Mouse (Mus musculus) induced T-regulatory cell, adult 2 months (primary cell): ENCODE results near the gene Rad51b.

Source experiments
- DNase-seq: peaks from one replicate; pipeline ENCODE4 v3.0.0-alpha.2; 2012; ENCODE audit warnings: low read depth

Rad51b gene

GRCm38 (mm10) chr12:79648812-79649700, 352.0 kb downstream of the Rad51b start:
- DNase-seq = no peak

GRCm38 (mm10) chr12:79649796-79650195, 352.7 kb downstream of the Rad51b start:
- DNase-seq = peak; percentile 67

- no peak for DNase-seq
These were observed 358.1 kb downstream of the Rad51b start for GRCm38 (mm10) chr12:79655138-79655537.

- no peak for DNase-seq
These were observed 361.8 kb downstream of the Rad51b start for GRCm38 (mm10) chr12:79658861-79659260.

- DNase-seq = no peak
These were observed 364.2 kb downstream of the Rad51b start for GRCm38 (mm10) chr12:79661270-79661669.

- DNase-seq = peak; percentile 37
These were observed 366.2 kb downstream of the Rad51b start for GRCm38 (mm10) chr12:79663131-79663892.

GRCm38 (mm10) chr12:79663893-79664574, 367.0 kb downstream of the Rad51b start:
- DNase-seq = no peak

- no peak for DNase-seq
These were observed 377.9 kb downstream of the Rad51b start for GRCm38 (mm10) chr12:79674846-79675439.

GRCm38 (mm10) chr12:79675440-79676176, 378.5 kb downstream of the Rad51b start:
- no peak for DNase-seq

- no peak for DNase-seq
These were observed 379.2 kb downstream of the Rad51b start for GRCm38 (mm10) chr12:79676251-79676650.

GRCm38 (mm10) chr12:79676896-79677295, 379.8 kb downstream of the Rad51b start:
- no peak for DNase-seq

GRCm38 (mm10) chr12:79679251-79679901, 382.3 kb downstream of the Rad51b start:
- DNase-seq = no peak

- no peak for DNase-seq
These were observed 383.0 kb downstream of the Rad51b start for GRCm38 (mm10) chr12:79679941-79680697.

- DNase-seq = no peak
These were observed 383.6 kb downstream of the Rad51b start for GRCm38 (mm10) chr12:79680698-79681072.

GRCm38 (mm10) chr12:79681571-79681970, 384.5 kb downstream of the Rad51b start:
- no peak for DNase-seq

- DNase-seq = no peak
These were observed 386.3 kb downstream of the Rad51b start for GRCm38 (mm10) chr12:79683350-79683749.

- no peak for DNase-seq
These were observed 386.7 kb downstream of the Rad51b start for GRCm38 (mm10) chr12:79683759-79684158.

- DNase-seq = peak; percentile 66
These were observed 387.3 kb downstream of the Rad51b start for GRCm38 (mm10) chr12:79684338-79684737.

- DNase-seq = peak; percentile 55
These were observed 389.7 kb downstream of the Rad51b start for GRCm38 (mm10) chr12:79686594-79687325.
